Mouse (Mus musculus): ENCODE measurements at regions not wholly inside any gene's neighbourhood (a gene's known extent, or its start where the extent isn't known, plus 50 kb on each side); places are given as distances from the start of the nearest gene placed in this dataset.

DNA sequence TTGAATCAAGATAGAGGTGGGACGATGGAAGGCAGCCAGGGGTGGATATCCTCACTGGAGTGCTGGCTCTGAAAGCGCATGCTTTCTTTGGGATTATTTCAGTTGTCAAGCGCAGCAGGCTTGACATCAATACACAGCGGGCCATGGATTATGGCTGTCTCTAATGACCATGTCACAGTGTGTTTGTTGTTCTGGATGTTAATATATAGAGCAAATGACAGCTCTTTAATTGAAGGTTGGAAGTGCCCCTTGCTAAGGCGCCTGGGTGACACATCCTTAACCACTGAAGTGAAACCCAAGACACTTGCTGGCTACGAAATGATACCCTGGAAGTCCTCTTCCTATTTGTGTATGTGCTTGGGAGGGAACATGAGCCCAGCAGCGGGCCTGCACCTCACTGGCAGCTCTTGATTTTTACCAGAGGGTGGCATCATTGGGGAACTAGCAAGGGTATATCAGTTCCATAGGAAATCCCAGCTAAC lies 200.5 kb upstream of the Rasgrp1 start:
- no peak for DNase-seq (ENCODE audit: low spot score in 2 of 2)

DNA sequence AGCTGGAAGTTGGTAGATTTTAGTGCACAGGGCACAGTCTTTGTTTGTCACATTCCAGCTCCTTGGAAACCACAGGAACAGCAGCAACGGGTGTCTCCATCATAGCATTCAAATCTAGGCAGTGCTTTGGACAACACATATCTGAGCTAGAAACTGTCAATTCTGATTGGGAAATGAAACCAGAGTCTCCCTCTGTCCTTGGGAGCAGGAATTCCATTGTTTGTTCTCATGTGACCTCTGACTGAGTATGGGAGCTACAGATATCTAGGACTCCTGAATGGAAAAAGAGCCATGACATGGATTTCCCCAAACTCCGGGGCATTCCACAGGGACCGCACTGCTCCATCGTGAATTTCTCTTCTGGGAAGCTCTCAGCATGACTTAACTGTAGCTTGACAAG lies 205.5 kb upstream of the Rasgrp1 start:
- no peak for DNase-seq (ENCODE audit: low spot score in 2 of 2)

DNA sequence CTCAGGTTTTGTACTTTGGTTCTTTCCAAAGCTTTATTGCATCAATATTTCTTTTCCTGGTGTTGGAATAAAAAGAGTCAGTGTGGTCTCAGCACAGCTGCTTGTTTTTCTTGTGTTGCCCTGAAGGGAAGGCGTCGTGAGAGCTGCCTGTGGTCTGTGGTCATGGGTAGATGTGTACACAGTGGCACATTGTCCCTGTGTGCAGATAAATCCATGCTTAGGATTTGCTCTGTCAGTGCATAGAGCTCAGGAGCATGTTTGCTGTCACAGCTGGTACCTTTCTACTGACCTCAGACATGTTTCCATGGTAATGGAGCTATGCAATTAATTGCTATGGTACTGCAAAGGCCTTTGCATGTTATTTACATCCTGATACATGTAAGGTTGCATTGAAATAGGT lies 213.5 kb upstream of the Rasgrp1 start:
- no peak for DNase-seq (ENCODE audit: low spot score in 2 of 2)

DNA sequence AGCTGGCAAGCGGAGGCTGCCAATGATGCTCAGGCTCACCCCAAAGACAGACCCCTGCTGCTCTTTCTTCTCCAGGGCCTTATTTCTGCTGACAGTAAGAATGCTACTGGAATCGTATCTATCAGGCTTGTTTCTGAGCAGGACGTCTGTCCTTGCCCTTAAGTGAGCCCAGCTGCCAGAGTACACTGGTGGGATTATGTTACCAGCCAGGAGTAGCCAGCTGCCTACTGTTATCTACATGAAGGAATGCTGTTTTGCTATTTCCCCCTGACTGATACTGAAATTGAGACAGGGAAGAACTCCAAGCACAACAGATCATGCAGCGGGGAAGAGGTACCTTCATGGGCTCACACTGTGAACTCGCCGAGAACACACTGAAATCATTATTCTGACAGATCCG lies 228.2 kb upstream of the Rasgrp1 start:
- DNase-seq (ENCODE audit: low spot score in 2 of 2), result no peak

DNA sequence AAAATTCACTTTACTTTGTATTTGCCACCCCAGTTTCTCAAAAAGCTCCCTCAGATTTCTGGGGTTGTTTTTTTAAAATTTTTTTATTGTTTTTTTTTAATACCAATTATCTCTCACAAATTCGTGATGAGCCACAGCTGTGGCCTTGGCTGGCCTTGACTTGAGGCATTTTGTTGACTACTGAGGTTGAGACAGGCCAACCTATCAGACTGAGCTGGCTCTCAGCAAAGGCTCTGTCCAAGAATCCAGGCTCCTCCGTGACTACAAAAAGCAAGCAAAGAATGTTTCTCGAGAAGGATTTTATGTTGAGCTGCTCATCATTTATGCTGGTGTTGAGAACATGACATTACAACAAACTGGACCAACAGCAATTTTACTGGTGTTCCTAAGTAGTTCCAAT lies 244.6 kb upstream of the Rasgrp1 start:
- DNase-seq (ENCODE audit: low spot score in 2 of 2), result no peak

DNA sequence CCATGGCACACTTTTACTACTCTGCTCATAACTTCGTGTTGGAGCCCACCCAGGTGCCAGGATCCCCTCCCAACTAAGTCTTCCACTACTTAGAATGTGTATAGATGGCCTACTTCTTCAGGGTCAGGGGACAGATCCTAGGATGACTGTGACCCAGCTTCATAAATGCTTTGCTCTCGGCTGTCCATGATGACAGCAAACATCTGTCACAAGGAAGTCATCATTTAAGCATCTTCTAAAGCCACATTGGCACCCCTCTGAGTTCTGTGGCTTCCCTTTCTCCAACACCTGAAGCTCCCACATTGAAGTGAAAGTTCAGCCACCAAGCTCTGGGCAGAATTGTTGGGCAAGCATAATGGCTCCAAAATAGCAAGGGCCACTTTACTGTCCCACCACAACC lies 252.2 kb upstream of the Rasgrp1 start:
- DNase-seq (ENCODE audit: low spot score in 2 of 2), result no peak

DNA sequence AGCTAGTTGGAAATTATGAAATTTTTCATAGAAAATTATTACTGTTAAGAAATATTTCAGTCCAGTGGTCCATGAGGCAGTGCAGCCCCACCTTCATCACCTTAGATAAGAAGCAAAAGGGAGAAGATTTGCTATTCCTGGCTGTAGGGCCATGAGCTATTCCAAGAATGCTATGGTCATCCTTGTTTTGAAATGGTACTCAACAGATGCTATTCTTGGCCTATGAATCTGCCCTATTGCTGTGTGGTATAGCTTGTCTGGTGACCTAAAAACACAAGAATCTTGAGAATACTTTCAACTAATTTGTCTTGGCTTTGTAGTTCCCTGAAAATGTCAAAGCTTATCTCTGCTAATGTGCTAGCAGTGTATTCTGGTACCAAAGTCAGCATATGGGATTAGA lies 254.8 kb upstream of the Rasgrp1 start:
- DNase-seq (ENCODE audit: low spot score in 2 of 2), result no peak

DNA sequence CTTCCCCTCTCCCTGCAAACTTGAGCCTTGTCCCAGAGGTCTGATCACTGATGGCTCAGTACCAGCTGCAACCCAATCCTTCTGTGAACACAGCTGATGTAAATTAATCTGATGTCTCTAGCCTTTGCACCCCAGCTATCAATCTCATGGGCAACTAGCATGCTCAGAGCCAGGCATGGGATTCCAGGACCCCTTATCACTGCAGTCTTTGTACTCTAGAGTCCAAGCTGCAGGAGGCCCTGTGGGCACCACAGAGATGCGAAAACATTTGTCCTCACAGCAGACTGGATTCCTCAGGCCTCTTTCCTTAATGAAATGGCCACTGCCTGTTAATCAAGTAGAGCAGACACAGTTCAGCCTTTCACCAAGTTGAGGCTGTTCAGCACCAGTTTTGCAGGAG lies 272.0 kb upstream of the Rasgrp1 start:
- no peak for DNase-seq (ENCODE audit: low spot score in 2 of 2)

DNA sequence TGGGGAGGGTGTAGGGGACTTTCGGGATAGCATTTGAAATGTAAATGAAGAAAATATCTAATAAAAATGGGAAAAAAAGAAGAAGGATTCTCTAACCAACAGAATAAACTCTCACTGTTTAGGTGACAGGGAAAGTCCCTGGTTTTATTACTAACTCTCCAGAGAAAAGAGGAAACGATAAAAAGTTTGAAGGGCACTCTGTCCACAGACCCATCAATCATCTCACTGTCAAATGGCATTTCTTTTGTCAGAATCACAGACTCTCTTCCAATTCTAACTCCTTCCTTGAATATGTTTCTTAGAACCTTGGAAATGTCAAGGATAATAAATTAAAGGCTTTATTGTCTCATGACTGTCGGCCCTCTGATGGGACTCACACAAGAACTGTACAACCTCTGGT lies 275.3 kb upstream of the Rasgrp1 start:
- DNase-seq (ENCODE audit: low spot score in 2 of 2), result no peak

DNA sequence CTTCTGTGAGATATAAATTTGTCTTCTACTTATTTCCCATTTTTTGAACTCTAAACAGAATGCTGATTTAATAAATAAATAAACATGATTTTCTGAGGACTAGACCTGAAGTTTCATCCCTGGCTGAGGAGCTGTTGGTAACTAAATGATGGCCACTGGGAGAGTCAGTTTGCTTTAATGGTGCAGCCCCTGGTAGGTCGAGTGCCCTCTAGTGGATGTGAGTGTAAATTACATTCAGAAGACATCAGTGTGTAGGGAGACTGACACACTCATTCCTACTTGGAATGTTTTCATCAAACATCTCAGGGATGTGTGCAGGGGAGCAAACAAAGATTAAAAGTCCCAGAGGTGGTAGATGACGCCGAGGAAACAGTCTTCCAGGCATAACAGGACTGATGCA lies 281.2 kb upstream of the Rasgrp1 start:
- peak in 1 of 2 experiments; percentile 8 for DNase-seq (ENCODE audit: low spot score in 2 of 2)

DNA sequence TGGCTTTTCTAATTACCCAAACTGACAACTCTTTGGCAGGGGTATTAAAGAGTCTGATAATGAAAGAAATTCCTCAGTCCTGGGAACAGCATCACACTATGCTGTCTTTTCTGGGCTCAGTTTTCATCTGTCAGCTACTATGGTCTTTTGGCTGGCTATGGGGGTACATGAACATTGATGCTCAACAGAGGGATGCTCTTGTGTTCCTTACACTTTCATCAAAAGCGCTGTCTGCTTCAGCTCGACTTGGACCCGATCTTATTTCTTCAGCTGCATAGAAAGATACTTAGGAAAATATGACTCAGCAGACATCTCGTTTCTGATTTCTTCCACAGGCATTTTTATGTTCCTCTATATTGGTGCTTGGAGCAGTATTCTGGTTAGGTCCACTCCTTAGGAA lies 292.1 kb upstream of the Rasgrp1 start:
- DNase-seq (ENCODE audit: low spot score in 2 of 2), result no peak

DNA sequence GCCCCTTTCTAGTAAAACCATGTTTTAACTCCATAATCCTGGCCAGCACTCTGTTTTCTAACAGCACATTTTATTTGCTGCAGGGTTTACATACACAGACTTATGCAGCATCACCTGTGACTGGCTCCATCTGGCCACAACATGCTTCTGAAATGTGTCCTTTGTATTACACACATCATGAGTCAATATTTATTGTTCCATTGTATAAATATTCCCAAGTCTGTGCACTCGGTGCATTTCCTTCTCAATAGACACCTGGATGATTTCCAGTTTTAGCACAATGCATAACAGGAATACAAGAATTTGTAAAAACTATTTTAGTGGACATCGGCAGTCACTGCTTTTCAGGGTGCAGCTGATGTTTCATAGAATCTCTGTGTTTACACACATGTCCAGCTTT lies 294.6 kb upstream of the Rasgrp1 start:
- no peak for DNase-seq (ENCODE audit: low spot score in 2 of 2)

DNA sequence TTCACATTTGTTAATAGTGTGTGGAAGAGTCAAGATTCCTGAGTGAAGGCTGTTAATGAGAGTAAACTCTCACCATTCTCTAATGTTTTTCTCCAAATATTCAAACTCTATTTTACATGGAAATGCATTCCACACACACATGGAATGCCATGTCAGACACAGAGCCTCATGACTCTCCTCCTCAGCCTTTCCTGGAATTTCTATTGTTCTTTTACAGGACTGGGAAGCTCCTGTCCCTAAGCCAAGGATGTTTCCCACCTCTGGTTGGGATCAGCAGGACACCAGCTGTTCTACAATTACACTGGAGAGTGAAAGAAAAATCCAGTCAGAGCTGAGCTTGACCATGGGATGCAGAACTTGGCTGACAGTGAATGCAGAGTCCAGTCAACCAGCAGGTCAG lies 309.3 kb upstream of the Rasgrp1 start:
- no peak for DNase-seq (ENCODE audit: low spot score in 2 of 2)

DNA sequence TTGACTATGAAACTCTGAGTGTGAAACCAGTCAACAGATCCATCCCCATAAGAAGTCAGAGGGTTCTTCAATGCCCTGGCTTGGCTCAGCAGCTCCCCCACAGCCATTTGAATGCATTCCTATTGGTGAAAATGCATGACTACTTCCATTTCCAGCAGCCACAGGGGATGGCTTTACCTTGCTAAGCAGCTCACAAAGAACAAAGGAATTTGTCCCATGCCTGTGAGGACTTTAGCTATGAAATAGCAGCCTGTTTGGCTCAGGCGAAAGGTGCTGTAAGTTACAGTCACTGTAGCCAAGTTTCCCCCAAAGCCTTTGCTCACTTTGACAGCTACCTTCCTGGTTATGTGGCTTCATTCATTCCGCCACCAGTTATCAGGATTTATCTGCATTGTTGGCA lies 309.8 kb upstream of the Rasgrp1 start:
- no peak for DNase-seq (ENCODE audit: low spot score in 2 of 2)

DNA sequence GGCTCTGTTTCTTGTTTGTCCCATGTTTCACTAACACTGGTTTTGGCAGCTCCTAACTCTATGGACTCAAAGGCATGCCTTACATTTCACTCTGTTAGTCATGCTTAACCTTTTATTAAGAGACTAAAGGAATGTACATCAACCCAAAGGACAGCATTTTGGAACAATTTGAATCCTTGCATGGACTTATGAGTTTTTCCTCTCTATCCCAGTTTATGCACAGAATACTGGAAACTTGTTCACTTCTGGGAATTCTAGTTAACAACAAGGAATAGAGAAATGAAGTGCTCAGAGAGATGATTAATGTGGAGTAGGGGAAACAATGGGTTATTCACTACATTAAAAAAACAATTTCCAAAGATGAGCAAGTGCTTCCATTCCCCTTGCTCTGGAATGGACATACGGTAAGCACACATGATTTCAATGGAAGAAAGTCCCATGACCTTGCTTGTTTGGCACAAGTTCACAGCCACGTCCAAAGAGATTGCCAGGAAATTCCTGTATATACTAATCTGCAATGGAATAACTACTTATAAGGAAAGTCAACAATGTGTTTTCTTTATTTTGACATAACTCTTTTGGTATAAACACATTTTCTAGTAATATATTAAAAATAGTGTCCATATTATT lies 313.9 kb upstream of the Rasgrp1 start:
- DNase-seq (ENCODE audit: low spot score in 2 of 2), result no peak

DNA sequence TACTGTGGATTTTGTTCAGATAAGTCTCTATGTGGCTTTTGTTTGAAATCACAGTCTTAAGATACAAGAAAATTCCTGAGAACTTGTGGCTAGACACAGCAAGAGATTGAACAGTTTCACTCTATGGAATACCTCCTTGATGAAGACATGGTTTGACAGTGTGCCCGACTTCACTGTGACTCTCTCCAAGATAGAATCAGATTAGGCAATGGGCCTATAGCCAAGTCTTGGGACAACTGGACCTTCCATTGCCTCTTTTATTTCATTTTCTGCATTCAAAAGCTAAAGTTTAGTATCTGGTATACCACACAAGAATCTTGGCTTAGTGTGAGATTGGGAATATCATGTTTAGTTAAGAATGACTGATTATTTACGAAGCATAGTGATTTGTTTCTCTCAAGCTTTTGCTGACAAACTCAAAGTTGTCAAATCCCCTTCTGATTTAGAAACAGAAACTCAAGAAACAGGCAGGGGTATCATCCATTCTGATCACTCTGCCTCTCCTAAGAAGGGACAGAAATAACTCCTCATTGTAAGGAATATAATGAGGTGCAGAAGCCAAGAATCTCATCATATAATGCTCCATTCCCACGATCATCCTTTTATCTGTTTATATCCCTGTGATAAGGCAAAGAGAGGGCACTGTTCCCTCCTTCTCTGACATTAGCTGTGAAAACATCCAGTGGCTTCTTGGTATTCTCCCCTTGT lies 317.6 kb upstream of the Rasgrp1 start:
- no peak for DNase-seq (ENCODE audit: low spot score in 2 of 2)

DNA sequence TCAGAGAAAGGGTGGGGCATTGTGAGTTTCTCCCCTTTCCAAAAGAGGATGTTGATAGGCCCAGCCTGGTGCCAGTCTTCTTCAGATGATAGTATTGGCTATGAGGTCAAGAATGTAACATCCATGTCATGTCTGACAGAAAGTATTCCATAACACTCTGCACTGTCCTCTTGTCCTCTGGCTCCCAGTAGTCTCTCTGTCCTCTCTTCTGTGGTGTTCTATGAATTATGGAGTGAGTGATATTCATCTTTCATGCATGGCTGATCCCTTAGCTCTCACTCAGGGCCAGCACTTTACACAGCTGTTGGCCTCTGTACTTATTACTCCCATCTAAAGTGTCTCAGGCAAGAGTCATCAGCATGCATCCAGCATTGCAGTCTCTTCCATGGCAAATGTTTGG lies 319.9 kb upstream of the Rasgrp1 start:
- DNase-seq (ENCODE audit: low spot score in 2 of 2), result no peak

DNA sequence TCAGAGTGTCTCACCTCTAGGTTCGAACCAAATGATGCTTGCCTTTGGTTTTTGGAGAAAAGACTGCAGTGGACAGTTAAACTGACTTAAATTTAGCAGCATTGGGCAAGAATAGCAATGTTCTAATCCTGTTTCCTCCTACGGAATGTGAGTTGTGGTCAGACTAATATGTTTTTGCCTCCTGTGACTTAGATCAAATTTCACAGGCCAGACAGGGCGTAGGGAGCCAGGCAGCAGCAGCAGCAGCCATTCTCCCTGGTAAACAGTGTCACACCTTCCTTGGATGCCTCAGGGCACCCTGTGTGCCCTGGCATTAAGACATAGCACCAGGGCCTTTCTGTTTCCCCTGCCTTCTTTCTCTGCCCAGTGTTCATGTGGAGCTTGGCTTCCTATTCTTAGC lies 323.7 kb upstream of the Rasgrp1 start:
- no peak for DNase-seq (ENCODE audit: low spot score in 2 of 2)

DNA sequence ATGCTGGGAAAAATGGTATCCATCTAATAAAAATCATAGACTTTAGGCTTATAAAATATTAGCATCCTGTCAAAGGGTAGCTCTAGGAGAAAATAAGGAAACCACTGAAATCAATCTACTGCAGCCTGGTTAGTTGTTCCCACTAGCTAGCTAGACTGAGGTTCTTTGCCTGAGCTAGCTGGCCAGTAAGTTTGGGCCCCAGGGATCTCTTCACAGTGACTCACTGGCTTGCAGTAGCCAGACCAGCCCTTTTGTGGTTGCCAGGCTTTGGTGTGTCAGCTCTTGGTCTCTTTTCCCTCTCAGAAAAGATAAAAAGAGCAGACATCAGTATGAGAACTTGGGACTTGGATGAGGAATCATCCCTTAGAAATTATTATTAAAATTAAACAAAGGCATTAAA lies 325.3 kb upstream of the Rasgrp1 start:
- DNase-seq (ENCODE audit: low spot score in 2 of 2), result no peak

DNA sequence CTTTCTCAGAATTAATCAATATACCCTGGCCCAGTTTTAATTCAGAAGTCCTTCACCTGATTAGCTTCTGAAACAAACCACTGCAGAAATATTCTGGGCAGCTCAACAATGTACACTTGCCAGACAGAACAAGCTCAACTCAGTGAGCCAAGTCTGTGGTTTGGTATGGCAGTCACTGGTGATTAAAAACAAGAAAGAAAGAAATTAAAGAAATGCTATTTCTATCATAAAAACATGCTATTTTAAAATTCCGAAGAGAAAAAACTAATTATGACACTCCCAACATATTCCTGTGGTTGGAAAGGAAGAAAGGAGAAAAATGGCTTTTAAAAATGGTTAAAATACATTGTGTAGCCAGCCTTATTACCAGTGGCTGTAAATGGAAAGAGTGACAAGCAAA lies 332.1 kb upstream of the Rasgrp1 start:
- no peak for DNase-seq (ENCODE audit: low spot score in 2 of 2)

DNA sequence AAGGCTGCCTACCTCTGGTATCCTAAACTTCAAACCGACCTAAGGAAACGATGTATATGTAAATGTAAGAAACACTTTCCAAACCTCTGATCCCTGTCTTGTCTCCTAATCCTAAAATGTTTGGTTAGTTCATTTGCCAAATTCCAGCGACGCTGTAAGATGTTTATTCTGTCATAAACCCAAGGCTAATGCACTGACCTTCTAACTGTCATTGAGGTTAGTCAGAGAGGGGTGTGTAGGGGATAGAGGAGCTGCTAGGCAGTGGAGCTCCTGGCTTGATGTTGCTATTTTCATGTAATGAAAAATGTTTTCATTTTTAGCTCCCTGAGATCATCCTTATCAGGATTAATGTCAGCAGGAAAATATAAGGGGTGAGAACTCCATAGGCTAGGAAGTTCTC lies 335.8 kb upstream of the Rasgrp1 start:
- no peak for DNase-seq (ENCODE audit: low spot score in 2 of 2)

DNA sequence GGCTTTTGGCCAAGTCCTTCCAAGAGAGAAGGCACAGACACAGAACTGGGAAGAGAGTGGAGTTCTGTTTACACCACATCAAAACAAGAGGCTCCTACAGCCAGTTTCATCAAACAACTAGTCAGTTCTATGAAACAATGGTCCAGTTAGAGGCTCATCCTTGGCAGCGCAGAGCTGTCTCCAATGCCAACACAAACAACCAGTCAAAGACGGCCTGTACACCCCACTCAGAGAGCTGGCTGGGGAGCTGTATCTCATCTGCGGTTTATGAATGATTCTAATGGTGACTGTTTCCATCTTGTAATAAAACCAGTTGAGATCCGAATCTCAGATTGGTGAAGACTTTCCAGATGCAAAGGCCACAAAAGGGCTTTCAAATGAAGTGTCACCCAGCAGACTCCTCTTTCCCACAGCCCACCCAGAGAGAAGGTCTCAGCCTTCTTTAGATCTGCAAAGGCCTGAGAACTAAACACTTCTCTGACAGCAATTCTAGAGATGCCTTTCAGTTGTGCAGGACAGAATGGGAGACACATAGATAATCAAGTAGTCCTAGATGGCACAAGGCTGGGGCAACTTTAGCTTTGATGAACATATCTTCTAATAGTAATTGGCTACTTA lies 343.1 kb upstream of the Rasgrp1 start:
- DNase-seq (ENCODE audit: low spot score in 2 of 2), result no peak

DNA sequence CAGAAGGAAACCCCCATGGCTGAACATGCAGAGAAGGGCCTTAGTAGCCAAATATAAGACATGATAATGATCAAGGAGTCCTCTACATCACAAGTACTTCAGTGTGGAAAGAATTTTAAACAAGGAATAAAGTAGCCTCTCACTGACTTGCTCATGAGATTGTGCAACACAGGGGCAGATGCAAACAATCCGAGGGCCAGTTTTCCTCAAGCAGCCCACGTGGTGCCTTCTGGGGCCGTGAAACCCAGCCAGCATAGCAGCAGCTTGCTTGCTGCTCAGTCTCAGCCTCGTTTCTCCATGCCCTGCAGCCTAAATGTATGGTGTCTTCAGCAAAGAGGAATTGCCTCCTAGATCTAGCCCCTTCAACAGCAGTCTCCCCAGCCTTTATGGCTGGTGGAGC lies 350.7 kb upstream of the Rasgrp1 start:
- no peak for DNase-seq (ENCODE audit: low spot score in 2 of 2)

Measured in right cerebral cortex, adult 2 months (tissue).